Mouse (Mus musculus) liver, embryonic 14.5 days (tissue): ENCODE measurements around the gene Cyb561d2.

Experiments
- CTCF ChIP-seq: IDR thresholded peaks from 2 replicates; pipeline ENCODE4 v1.5.1; 2016; ENCODE audit warnings: antibody characterized with exemption, low read depth, control low read depth
- EP300 ChIP-seq: IDR thresholded peaks from 2 replicates; pipeline ENCODE4 v1.6.1; 2016; ENCODE audit warnings: antibody characterized with exemption, low read depth

- TF ChIP-seq CTCF (no peak), EP300 (no peak)
Observed at GRCm38 (mm10) chr9:107508266-107508665, 33.7 kb downstream of the Cyb561d2 start.
